Mouse (Mus musculus): ENCODE data around the gene Gm1553. TPM values are rescaled to one million over a fixed set of nuclear protein-coding genes. Genes with fewer than 3 reads are reported as not detected.

The Gm1553 gene
- not detected in 2 replicates for polyA plus RNA-seq (2012; rRNA removed)

- no peak for DNase-seq
- Histone ChIP-seq H3K36me3 (ENCODE audit: control insufficient read depth, insufficient read depth, low read length) (no peaks in the 10 kb centered on the region), H3K27ac (ENCODE audit: control insufficient read depth, insufficient read depth, low read length) (no peak within 1 kb of the TSS), H3K27me3 (ENCODE audit: control insufficient read depth, insufficient read depth, low read length) (no peaks in the 10 kb centered on the region), H3K4me1 (replicated peaks; ENCODE audit: control insufficient read depth, insufficient read depth, low read length) (no peaks in the 10 kb centered on the region), H3K4me3 (ENCODE audit: control insufficient read depth, insufficient read depth, low read length) (no peak within 1 kb of the TSS)
- TF ChIP-seq POLR2A (IDR thresholded peaks at IDR 0.05; ENCODE audit: control insufficient read depth, extremely low read depth, insufficient read depth, low read length, poor library complexity) = no peak
- TF ChIP-seq CTCF (IDR thresholded peaks at IDR 0.05; ENCODE audit: borderline replicate concordance, control insufficient read depth, extremely low read depth, insufficient read depth, low read length, poor library complexity) = no peak
- 92% methylated on average over 2 of the region's 2 CpGs for WGBS
These were observed at the start of gene Gm1553 for GRCm38 (mm10) chr10:82492518-82492917. Gene Gm1553 (minus strand): TSS chr10:82492618.

Other genes starting within 250 kb of the Gm1553 start
- not detected in 2 replicates for gene 4932415D10Rik, start 176.0 kb downstream of the Gm1553 start, polyA plus RNA-seq (2012; rRNA removed)
- gene Gm4924, start 138.4 kb downstream of the Gm1553 start, polyA plus RNA-seq (2012; rRNA removed) = 0.18 and 0.46 TPM in 2 replicates
- 56.9 and 67.7 TPM in 2 replicates for gene 1190007I07Rik, start 130.6 kb upstream of the Gm1553 start, polyA plus RNA-seq (2012; rRNA removed)
- gene Tdg, start 137.2 kb upstream of the Gm1553 start, polyA plus RNA-seq (2012; rRNA removed) = 49.9 and 51.5 TPM in 2 replicates
- gene Glt8d2, start 198.0 kb upstream of the Gm1553 start, polyA plus RNA-seq (2012; rRNA removed) = 7.9 and 8.9 TPM in 2 replicates
- 17.0 and 17.1 TPM in 2 replicates for gene Hcfc2, start 203.5 kb upstream of the Gm1553 start, polyA plus RNA-seq (2012; rRNA removed)